Mouse (Mus musculus) cortical plate, adult 2 months (tissue): ENCODE measurements around the gene Apba3. TPM values are rescaled to one million over a fixed set of nuclear protein-coding genes. Genes with fewer than 3 reads are reported as not detected.

Source experiments
- H3K27ac ChIP-seq: fragments of 200-500 bp; 2 replicates; pipeline ENCODE4 v1.5.1; 2012; ENCODE audit warnings: low read length, control low read depth, inconsistent platforms; ENCODE audit not compliant: insufficient read depth
- H3K4me1 ChIP-seq: fragments of 200-500 bp; 2 replicates; pipeline ENCODE4 v1.6.1; 2011; ENCODE audit warnings: low read length; ENCODE audit not compliant: control insufficient read depth, insufficient read depth
- H3K4me3 ChIP-seq: fragments of 200-500 bp; 2 replicates; pipeline ENCODE4 v1.5.1; 2011; ENCODE audit warnings: mild to moderate bottlenecking, low read length, control low read depth; ENCODE audit not compliant: insufficient read depth
- CTCF ChIP-seq: fragments of 200-500 bp; IDR thresholded peaks from 2 replicates; pipeline ENCODE4 v1.5.1; 2011; ENCODE audit warnings: mild to moderate bottlenecking, control low read depth, low read length; ENCODE audit not compliant: insufficient read depth; ENCODE audit errors: extremely low read depth
- POLR2A ChIP-seq: fragments of 200-500 bp; IDR thresholded peaks from 2 replicates; pipeline ENCODE4 v1.6.1; 2011; ENCODE audit warnings: mild to moderate bottlenecking, low read length, control low read depth; ENCODE audit not compliant: insufficient read depth; ENCODE audit errors: extremely low read depth
- polyA plus RNA-seq: library from polyadenylated mRNA; depleted of rRNA; stranded (reverse); fragments of >200 nt; gene quantifications from 2 replicates; pipeline ENCODE4 v1.2.3, GENCODE M21; 2012

The Apba3 gene
- polyA plus RNA-seq, 1 experiment, result 52.1 TPM

- no peak for TF ChIP-seq POLR2A
- TF ChIP-seq CTCF, result no peak
- Histone ChIP-seq H3K27ac (no peak overlapping the region), H3K4me3 (no peak overlapping the region), H3K4me1 (no peaks in the 10 kb centered on the region)
Measured at GRCm38 (mm10) chr10:81247804-81248203, 19.0 kb upstream of the Apba3 start.

GRCm38 (mm10) chr10:81249442-81249841, 17.3 kb upstream of the Apba3 start:
- no peak overlapping the region for H3K27ac ChIP-seq
- TF ChIP-seq CTCF (no peak), POLR2A (no peak)
- H3K4me3 ChIP-seq, result no peak overlapping the region
- H3K4me1 ChIP-seq, result no peaks in the 10 kb centered on the region

GRCm38 (mm10) chr10:81252424-81253419, 14.0 kb upstream of the Apba3 start, which contains the start of gene Matk:
TSS of gene Matk (plus strand) at chr10:81252935.
- H3K27ac ChIP-seq, result peak within 1 kb of the TSS; percentile 88
- H3K4me1 ChIP-seq, result no peaks in the 10 kb centered on the region
- peak within 1 kb of the TSS; percentile 37 for H3K4me3 ChIP-seq
- peak; percentile 90; the same call in 1 of the 2 replicates for TF ChIP-seq POLR2A
- no peak for TF ChIP-seq CTCF

GRCm38 (mm10) chr10:81254886-81255285, 11.9 kb upstream of the Apba3 start:
- H3K4me3 ChIP-seq, result no peak overlapping the region
- H3K4me1 ChIP-seq, result peaks cover 6% of the 10 kb centered on the region
- no peak overlapping the region for H3K27ac ChIP-seq
- TF ChIP-seq CTCF (no peak), POLR2A (no peak)

- peak overlapping the region; percentile 92 for H3K27ac ChIP-seq
Measured at GRCm38 (mm10) chr10:81257158-81258039, 9.4 kb upstream of the Apba3 start.

GRCm38 (mm10) chr10:81259225-81259884, 7.4 kb upstream of the Apba3 start:
- TF ChIP-seq POLR2A (no peak), CTCF (no peak)
- Histone ChIP-seq H3K4me1 (peaks cover 6% of the 10 kb centered on the region), H3K27ac (peak overlapping the region; percentile 72), H3K4me3 (peak overlapping the region; percentile 8)

More at GRCm38 (mm10) chr10:81257158-81258039, 9.4 kb upstream of the Apba3 start:
- TF ChIP-seq CTCF (no peak), POLR2A (0 out of 2 replicates have a peak, but pooled peaks have one; percentile 10)
- H3K4me3 ChIP-seq, result peak overlapping the region; percentile 86
- peaks cover 6% of the 10 kb centered on the region for H3K4me1 ChIP-seq

- Histone ChIP-seq H3K27ac (no peak overlapping the region), H3K4me3 (no peak overlapping the region), H3K4me1 (peaks cover 6% of the 10 kb centered on the region)
- TF ChIP-seq CTCF (no peak), POLR2A (no peak)
Measured at GRCm38 (mm10) chr10:81261025-81261424, 5.7 kb upstream of the Apba3 start.

GRCm38 (mm10) chr10:81265540-81265939, 1.2 kb upstream of the Apba3 start:
- Histone ChIP-seq H3K4me3 (no peak overlapping the region), H3K27ac (no peak overlapping the region), H3K4me1 (no peaks in the 10 kb centered on the region)
- no peak for TF ChIP-seq POLR2A
- no peak for TF ChIP-seq CTCF

GRCm38 (mm10) chr10:81268056-81268455, 1.3 kb downstream of the Apba3 start:
- no peaks in the 10 kb centered on the region for H3K4me1 ChIP-seq
- TF ChIP-seq POLR2A, result peak; percentile 86; the same call in 1 of the 2 replicates
- TF ChIP-seq CTCF, result no peak
- peak overlapping the region; percentile 49 for H3K4me3 ChIP-seq
- no peak overlapping the region for H3K27ac ChIP-seq
